Mouse (Mus musculus): ENCODE measurements around the gene Ltbp1.

Gene Ltbp1

DNA sequence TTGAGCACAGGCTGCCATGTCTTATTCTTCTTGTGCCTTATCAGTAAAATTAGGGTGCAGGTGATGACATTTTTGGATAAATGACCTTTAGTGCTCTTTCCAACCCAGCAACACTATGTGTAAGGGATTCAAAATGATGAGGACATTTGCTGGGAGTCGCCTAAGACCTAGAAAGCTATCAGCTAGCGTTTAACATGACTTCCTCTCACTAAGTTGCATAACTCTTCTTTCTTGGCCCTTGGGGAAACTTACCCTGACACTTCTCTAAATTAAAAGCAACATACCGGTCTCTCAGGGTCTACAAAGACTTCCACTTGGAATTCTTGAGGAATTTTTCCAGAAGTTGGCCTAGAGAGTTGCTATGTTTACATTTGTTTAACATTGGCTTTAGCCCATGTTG is 348.0 kb downstream of the Ltbp1 start:
- DNase-seq (ENCODE audit: low spot score in 2 of 2): no peak

DNA sequence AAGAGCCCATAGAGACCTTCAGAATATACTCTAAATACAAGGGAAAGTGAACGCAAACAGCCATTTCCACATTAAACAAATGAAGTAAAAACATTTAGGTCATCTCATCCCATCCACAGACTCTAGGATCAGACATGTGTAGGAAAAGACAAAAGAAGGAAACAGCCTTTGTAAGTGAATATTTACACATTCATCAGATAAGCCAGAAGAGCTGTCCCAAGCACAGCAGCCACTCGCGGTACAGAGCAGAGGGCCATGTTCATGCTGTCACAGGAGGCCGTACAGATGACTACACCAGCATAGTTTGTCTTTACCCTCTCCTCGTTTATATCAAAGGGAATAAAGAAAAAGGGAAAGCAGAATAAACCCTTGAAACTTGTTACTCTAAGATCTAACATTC is 350.1 kb downstream of the Ltbp1 start:
- no peak for DNase-seq (ENCODE audit: low spot score in 2 of 2)

DNA sequence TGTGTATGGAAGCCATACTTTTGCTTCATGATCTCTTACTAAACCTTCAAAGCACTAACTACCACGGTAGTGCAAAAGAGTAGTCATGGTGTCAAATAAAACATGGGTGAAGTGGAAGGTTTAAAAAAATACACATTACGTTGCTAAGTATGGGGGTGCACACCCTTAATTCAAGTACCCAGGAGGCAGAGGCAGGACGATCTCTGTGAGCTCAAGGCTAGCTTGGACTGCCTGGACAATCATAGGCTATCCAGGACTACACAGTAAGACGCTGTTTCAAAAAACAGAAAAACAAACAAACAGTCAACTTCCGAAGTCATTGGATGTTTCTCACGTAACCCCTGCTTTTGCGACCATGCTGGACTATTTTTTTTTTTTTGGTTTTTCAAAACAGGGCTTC is 354.7 kb downstream of the Ltbp1 start:
- no peak for DNase-seq (ENCODE audit: low spot score in 2 of 2)

DNA sequence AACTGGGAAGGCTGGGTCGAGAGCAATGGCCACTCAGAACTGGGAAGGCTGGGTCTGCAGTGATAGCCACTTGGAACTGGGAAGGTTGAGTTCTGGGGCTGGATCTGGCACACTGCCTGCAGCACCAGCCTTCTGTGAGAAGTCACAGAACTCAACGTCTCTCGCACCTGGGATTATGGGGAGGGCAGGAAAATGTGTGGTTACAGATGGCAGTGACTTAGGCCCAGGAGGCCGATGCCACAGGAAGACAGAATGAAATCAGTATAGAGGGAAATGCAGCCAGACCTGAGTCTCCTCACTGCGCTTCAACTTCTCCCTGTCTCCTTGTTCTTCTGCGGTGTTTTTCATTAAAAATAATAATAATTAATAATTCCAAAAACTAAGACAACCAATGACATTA is 361.0 kb downstream of the Ltbp1 start:
- DNase-seq (ENCODE audit: low spot score in 2 of 2): no peak

DNA sequence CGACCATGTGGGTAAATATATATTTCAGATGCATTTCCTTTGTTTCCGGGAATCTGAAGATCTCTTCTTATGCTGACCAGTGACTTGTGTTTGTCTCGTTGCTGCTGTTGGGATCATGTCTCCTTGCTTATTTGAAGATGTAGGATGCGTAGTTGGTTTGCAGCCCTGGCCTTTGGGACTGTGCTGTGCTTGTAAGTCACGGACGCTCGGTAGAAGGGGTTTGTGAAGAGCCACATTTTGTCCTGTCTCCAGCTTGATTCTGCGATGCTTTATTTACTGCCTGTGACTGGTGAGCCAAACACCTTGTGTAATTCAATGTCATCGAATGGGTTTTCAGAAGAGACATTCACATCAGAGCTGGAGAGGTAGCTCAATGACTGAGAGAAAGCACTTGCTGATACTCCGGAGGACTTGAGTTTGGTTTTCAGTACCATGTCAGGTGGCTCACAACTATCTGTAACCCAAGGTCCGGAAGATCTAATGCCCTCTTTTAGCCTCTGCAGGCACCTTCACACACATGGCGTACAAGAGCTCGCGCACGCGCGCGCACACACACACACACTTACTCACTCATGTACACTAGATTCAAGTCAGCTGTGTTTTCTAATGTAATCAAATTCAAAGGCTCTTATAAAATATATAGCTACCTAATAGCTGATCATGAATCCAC is 362.3 kb downstream of the Ltbp1 start:
- no peak for DNase-seq (ENCODE audit: low spot score in 2 of 2)

DNA sequence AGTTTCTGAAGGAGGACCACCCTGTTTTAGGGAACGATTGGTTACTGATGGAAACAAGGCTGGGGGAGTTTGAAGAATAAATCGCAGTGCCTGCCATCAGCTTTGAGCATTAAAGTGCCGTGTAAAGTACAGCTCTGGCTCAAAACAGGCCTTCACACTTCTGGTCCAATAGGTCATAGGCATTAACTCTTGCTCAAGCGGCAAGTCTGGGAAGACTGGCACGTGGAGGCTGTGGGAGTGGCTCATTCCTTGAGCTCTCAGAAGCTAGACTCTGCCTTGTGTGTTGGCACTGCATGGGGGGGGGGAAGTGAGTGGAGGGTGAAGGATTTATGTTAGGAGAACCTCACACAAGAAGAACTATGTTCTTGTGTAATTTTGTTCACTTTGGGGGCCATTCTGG is 363.2 kb downstream of the Ltbp1 start:
- DNase-seq (ENCODE audit: low spot score in 2 of 2): no peak

DNA sequence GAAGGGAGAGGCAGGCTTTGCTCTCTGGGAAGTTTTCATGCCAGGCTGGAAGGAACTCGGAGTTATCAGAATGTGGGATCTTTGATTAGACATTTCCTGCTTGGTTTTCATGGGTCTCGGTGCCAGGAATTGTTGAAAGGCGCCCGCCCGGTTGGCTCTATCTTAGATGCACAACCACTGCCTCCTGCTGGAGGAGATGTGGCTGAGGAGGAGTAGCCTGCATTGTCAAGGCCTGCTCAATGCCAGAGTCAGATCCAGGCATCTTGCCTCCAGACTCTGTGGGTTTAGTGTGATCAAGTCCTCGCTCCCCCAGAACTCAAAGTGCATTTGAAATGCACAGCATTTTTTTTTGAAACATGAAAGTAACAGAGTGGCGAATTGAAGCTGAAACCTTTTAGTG is 364.0 kb downstream of the Ltbp1 start:
- no peak for DNase-seq (ENCODE audit: low spot score in 2 of 2)

DNA sequence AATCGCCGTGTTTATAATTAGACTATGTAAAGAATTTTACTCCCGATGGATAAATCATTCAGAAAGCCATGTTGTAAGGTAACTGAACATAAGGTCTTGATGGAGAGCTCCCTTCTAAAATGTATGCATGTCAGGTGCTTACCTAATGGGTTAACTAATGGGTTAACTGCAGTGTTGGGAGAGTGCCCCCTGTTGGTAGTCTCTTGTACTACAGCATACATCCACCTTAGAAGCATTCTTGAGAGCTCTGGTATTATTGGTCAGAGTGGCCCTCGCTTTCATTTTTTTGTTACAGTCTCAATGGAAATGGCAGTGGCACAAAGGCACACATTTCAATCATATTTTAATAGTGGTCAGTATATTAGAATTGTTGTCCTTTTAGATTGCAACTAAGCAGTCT is 364.8 kb downstream of the Ltbp1 start:
- DNase-seq (ENCODE audit: low spot score in 2 of 2): no peak

DNA sequence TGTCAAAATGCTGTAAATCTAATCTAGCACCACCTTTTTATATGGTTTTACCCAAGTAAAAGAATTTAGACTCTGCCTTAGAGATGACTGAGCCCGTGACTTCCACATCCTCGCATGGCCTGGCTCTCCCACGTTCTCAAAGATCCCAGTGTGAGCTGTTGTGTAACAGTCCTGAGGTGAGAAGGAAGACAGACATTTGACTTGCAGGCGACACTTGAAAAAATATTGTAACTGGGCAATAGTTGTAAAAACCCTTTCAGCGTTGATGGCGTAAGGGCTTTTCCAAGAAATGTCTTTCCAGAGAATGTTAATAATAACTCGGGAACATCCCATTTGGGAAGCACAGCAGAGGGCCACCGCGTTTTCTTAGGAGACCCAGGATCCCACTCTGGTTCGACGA is 366.3 kb downstream of the Ltbp1 start:
- no peak for DNase-seq (ENCODE audit: low spot score in 2 of 2)

DNA sequence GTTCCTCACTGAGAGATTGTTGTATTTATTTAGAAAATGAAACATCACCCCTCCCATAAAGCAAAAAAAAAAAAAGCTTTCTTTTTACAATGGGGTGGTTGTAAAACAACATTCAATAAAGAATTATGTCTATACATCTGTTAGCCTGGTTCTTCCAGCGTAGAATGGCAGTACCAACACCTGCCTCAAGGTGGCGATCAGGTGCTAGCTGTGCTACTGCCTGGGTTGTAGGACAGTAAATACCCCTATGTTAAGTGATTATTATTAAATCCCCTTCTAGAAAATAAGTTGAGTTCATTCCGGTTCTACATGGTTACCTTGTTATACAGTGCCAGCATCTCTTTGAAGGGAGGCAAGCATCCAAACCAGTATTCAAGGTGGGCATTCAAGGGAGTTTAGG is 367.0 kb downstream of the Ltbp1 start:
- DNase-seq (ENCODE audit: low spot score in 2 of 2): peak in 1 of 2 experiments; percentile 13

DNA sequence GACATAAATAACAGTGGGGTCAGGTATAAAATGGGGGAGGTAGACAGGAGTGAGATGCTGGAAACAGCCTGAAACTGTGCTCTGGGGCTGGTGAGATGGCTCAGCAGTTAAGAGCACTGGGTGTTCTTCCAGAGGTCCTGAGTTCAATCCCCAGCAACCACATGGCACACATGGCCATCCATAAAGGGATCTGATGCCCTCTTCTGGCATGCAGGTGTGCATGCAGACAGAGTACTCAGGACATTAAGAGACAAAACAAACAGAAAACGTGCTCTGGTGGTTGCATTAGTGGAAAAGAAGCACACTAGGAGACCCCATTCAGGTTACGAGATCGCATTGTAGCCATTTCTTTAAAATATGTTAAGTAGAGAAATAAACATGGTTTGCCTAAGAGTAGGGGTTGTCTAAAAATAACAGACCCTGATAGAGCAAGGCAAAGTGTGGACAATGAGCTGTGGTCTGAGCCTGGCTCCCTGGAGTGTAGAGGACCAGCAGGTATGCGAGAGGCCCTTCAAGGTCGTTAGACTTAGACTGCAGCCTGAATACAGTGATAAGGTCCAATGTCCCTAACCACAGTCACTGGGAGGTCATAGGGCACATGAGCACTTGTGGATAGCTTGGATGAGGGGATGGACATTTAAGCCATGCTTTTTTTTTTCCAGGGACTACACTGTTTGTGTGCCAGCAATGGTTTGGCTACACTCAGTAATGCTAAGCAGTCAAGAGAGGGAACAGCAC is 369.1 kb downstream of the Ltbp1 start:
- DNase-seq (ENCODE audit: low spot score in 2 of 2): no peak

DNA sequence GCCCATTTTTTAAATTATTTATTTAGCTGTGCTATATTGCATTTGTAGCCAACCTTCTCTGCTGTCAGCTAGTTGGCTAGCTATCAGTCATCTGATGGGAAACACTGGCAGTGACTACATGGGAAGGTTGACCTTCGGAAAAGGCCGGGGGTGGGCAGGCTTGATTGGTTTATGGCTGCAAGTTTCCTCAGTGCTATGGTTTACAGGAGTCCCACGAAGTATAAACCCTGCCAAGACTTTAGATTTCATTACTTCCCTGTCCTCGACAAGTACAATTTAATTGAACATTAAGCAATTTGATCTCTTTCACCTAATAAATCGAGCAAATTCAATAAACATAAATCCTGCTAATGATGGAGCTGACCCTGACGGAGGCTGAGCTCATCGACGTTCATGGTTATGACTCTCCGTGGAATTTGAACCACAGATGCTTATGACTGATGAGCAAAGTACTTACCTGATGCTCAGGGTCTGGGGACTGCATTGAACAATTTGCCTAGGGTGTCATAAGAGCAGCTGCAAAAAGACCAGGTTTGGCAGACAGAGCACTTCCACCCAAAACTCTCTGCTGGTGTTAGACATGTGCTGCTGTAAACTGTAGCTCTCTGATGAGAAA is 373.0 kb downstream of the Ltbp1 start:
- no peak for DNase-seq (ENCODE audit: low spot score in 2 of 2)

DNA sequence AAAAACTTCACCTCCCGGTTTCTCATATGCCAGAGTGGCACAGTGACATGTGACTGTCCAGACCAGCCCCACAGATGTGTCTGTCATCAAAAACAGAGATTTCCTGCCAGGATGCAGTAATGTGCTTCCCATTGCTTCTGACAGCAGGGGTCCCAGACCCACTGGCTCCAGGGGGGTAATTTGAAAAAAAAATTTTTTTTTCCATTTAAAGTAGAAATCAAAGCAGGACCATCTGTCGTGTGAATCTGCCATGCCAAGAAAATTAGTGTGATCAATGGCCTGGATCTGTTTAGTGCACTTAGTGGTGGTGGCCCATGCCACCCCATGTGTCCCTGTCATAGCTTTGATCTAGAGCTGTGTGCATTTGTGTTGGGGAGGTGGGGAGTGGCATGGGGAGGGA is 374.8 kb downstream of the Ltbp1 start:
- no peak for DNase-seq (ENCODE audit: low spot score in 2 of 2)

DNA sequence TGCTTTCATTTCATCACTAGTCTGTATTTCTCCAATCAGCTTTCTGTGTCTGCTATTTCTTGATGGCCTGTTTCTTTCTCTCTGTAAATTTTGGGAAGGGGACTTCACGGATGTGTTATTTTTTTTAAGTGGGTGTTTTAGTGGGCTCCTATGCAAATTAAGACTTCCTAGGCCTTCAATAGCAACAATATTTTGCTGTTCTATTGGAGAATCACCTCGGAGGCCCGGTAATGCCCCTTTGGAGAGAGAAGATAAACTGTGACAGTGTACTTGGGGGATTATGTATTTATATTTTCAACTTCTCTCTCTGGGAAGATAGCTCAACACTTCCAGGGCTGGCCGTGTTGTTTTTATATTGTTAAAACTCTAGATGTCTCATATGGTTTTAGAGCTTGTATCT is 383.0 kb downstream of the Ltbp1 start:
- no peak for DNase-seq (ENCODE audit: low spot score in 2 of 2)

DNA sequence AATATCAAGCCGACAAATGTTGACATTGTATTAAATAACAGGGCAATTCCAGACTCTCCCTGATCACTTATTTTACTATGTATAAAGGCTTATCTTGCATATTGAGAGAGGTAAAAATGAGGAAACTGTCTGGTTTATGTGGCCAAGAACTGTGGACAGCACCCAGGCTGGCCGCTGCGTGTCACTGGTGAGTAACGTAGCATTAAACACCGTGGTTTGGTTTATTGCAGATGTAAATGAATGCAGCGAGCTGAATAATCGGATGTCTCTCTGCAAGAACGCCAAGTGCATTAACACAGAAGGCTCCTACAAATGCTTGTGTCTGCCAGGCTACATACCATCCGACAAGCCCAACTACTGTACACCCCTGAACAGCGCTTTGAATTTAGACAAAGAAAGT is 384.8 kb downstream of the Ltbp1 start:
- peak; percentile 11 to 34 for DNase-seq (ENCODE audit: low spot score in 2 of 2)

DNA sequence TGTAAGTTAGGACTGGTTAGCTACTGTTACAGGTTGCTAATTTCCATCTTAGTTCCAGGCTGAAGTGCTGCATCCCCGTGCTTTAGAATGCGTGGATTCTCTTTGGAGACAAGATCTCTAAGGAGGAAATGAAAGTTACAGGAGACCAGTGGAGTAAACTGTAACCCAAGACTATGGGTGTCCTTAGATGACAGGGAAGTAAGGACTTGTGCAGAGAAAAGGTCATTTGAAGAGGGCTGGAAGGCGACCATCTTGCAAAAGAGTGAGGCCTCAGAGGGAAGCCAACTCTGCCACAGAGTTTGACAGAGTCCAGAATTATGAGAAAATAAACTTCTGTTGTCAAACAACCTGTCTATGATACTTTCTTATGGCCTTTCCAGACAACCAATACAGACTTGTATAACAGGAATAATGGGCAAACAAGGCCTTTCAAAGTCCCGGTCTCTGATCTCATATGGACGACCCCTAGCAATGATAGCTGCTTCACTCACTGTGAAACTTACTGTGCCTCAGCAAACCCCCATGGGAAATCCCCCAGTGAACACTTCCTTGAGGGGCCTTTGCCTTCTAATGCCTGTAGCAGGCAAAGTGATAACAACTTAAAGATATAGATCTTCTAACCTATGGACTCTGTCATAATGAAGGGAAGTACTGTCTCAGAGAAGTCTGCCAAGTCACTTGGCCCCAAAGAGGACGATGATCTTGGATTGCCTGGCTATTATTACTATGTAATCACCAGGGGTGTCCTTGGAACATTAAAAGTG is 386.2 kb downstream of the Ltbp1 start:
- no peak for DNase-seq (ENCODE audit: low spot score in 2 of 2)

DNA sequence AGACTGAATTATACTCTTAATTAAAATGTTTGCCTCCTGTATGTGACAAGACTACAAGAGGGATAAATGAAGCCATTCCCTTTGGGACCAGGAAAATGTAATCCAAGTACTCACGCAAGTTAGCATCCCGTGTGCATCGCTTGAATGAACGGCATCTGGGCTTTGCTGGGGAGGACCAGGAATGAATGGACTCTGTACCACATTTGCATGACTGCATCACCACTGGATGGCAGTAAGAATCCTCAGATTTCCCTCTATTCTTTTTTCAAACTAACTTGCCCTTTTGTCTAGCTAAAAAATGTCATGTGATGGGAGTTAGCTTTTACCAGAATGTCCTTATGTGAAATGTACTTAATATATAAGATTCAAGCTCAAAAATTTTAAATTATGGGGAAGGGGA is 401.0 kb downstream of the Ltbp1 start:
- peak; percentile 16 to 48 for DNase-seq (ENCODE audit: low spot score in 2 of 2)

DNA sequence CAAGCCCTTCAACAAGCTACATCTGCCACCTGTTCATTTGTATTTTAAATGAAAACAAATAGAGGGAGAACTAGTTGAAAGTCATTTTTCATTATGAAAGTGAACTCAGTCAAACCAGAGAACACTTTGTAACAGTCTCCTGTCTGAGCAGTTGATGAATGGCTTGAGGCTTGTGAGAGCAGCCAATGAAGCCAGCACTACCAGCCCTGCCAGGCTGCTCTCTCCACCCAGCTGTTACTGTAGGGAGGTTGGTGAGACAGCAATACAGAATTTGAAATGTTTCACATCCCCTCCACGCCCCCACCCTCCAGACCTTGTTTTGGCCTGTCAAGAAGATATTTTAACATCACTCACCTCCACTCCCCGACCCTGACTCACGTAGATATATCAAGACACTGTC is 411.5 kb downstream of the Ltbp1 start:
- no peak for DNase-seq (ENCODE audit: low spot score in 2 of 2)

DNA sequence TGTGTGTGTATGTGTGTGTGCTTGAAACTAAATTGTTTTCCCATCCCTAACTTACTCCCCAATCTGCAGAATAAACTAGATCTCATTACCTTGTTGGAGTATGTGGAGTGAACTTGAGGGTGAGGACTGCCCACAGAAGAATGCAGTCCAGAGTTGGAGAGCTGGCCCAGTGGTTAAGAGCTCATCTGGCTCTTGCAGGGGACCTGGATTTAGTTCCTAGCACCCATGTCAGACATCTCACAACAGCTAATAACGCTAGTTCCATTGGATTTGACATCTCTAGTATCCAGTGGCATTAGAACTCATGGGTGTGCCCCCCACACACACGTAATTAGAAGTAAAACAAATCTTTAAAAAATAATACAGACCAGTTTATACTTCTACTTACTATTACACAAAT is 428.8 kb downstream of the Ltbp1 start:
- DNase-seq (ENCODE audit: low spot score in 2 of 2): no peak

DNA sequence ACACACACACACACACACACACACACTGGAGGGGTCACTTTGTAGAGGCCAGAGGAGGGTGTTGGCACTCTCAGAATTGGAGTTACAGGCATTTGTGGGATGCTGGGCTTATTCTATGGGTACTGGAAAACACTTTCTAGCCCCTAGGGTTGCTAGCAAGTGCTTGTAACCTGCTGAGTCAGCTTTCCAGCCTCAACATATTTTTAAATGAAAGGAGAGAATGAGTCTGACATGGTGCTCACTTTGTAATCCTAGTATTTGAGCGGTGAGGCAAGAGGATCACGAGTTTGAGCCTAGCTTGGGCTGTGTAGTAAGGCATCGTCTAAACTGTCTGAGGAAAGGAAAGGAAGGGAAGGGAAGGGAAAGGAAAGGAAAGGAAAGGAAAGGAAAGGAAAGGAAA is 429.5 kb downstream of the Ltbp1 start:
- no peak for DNase-seq (ENCODE audit: low spot score in 2 of 2)

DNA sequence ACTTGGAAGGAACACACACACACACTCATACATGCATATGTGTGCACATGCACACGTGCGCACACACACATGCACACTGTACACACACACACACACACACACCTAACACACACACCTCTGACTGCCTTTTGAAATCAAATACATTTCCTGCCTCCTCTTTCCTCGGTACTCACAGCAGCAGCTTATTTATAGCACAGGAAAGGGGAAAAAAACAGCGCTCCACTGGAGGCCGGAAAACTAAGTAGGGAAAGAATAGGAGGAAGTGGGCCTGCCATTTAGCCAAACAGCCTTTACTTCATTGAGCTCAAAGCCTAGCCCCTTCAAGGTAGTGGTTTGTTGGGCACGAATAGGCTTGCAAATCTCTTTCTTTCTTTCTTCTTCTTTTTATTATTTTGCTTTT is 430.2 kb downstream of the Ltbp1 start, which contains the start of gene Rasgrp3:
Gene Rasgrp3, plus strand, starts transcription at position 298 of the 400 bp plus-strand sequence.
- no peak for DNase-seq (ENCODE audit: low spot score in 2 of 2)

DNA sequence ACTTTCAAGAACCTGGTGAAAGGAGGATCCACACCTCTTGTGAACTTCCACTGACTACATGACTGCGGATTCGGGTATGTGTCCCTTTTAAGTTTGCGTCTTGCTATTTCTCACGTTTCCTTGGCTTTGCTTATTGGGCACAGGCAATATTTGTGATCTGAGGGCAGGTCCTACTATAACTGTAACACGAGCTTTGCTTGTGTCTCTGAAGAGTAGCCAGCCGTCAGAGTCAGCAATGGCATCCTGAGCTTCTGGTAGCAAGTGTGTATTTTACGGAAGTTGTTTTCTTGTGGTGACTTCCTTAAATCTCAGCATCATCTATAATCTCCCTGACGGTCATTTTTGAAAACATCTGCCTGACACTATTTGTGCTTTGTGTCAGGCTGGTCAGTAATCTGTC is 430.7 kb downstream of the Ltbp1 start:
- no peak for DNase-seq (ENCODE audit: low spot score in 2 of 2)
